Mouse (Mus musculus) brain, embryonic 14.5 days (tissue): ENCODE data around the gene C1qtnf6.

Experiments used
- CTCF ChIP-seq: fragments of 200-500 bp; IDR thresholded peaks from 2 replicates; pipeline ENCODE4 v1.5.1; 2012; ENCODE audit warnings: inconsistent platforms, mild to moderate bottlenecking, moderate library complexity, borderline replicate concordance; ENCODE audit not compliant: insufficient read depth, insufficient read length; ENCODE audit errors: extremely low read depth
- POLR2A ChIP-seq: fragments of 200-500 bp; IDR thresholded peaks from 2 replicates; pipeline ENCODE4 v1.6.1; 2012; ENCODE audit warnings: mild to moderate bottlenecking, inconsistent platforms, borderline replicate concordance; ENCODE audit not compliant: poor library complexity, insufficient read depth, insufficient read length, severe bottlenecking; ENCODE audit errors: extremely low read depth

GRCm38 (mm10) chr15:78481448-78482000, 49.7 kb downstream of the C1qtnf6 start:
- no peak for TF ChIP-seq POLR2A
- TF ChIP-seq CTCF: no peak
